Comparison of ENCODE assay signal across 18 mouse cellular contexts in genomic region chr17:80638121-80638520, GRCm38 (mm10).
DNase-seq lines count a peak whose midpoint lies in the region; ATAC-seq and TF ChIP-seq lines count a peak whose summit lies in the region.
"Had no signal": no experiment of that assay in that cellular context is flagged by ENCODE, and none has a peak within 500 bp of the region (broad histone marks: within the 10 kb centered on the region; RNA-seq: fewer than 3 reads in every experiment).

No protein-coding gene starts in this region.

- no peak overlapping the region for H3K4me3 ChIP-seq in heart, embryonic 16.5 days (ENCODE audit: low read length)
- H3K4me3 ChIP-seq in layer of hippocampus, adult 2 months, result no peak overlapping the region
- H3K4me3 ChIP-seq in midbrain, embryonic 13.5 days (replicated peaks), result no peak overlapping the region
- H3K4me3 ChIP-seq in midbrain, embryonic 11.5 days (ENCODE audit: low read depth, low read length), result no peak overlapping the region
- H3K4me3 ChIP-seq: limb, embryonic 10.5 days; neural tube, embryonic 13.5 days had no signal

- 0 out of 2 replicates have a peak overlapping the region, but pooled peaks have one; percentile 25 for H3K27ac ChIP-seq in heart, embryonic 16.5 days (ENCODE audit: low read length)
- peak overlapping the region; percentile 48 for H3K27ac ChIP-seq in layer of hippocampus, adult 2 months
- peak overlapping the region; percentile 39; the same call in 1 of the 2 replicates for H3K27ac ChIP-seq in midbrain, embryonic 13.5 days
- H3K27ac ChIP-seq in midbrain, embryonic 11.5 days (ENCODE audit: low read depth, low read length), result no peak overlapping the region
- H3K27ac ChIP-seq: limb, embryonic 10.5 days had no signal

- no peak overlapping the region for H3K9ac ChIP-seq in heart, embryonic 16.5 days (ENCODE audit: low read length)
- no peak overlapping the region for H3K9ac ChIP-seq in midbrain, embryonic 13.5 days (replicated peaks)
- no peak overlapping the region for H3K9ac ChIP-seq in midbrain, embryonic 11.5 days (ENCODE audit: low read length)
- H3K9ac ChIP-seq: neural tube, embryonic 13.5 days had no signal

- no peaks in the 10 kb centered on the region for H3K4me1 ChIP-seq in heart, embryonic 16.5 days (ENCODE audit: control insufficient read depth, insufficient read depth, low read length)
- 0 out of 2 replicates have a peak, but pooled peaks cover 5% of the 10 kb centered on the region for H3K4me1 ChIP-seq in midbrain, embryonic 13.5 days (replicated peaks)
- no peaks in the 10 kb centered on the region for H3K4me1 ChIP-seq in midbrain, embryonic 11.5 days (ENCODE audit: control insufficient read depth, insufficient read depth, low read length)
- H3K4me1 ChIP-seq: limb, embryonic 10.5 days; neural tube, embryonic 13.5 days had no signal

- no peaks in the 10 kb centered on the region for H3K27me3 ChIP-seq in heart, embryonic 16.5 days (ENCODE audit: control insufficient read depth, insufficient read depth, low read length)
- H3K27me3 ChIP-seq in midbrain, embryonic 13.5 days, result no peaks in the 10 kb centered on the region
- H3K27me3 ChIP-seq in midbrain, embryonic 11.5 days (ENCODE audit: control insufficient read depth, insufficient read depth, low read length), result no peaks in the 10 kb centered on the region
- H3K27me3 ChIP-seq: neural tube, embryonic 13.5 days had no signal

- TF ChIP-seq CTCF in layer of hippocampus, adult 2 months (conservative IDR thresholded peaks at IDR 0.05), result no peak

- DNase-seq in heart, adult 18-20 months, result no peak
- DNase-seq in layer of hippocampus, adult 2 months (ENCODE audit: low spot score in 2 of 2), result no peak
- no peak for DNase-seq in layer of hippocampus, postnatal 14 days (ENCODE audit: low spot score in 2 of 2)
- no peak for DNase-seq in midbrain, embryonic 11.5 days (ENCODE audit: low spot score, missing footprints)
- DNase-seq in adrenal gland, postnatal 25 days, result no peak
- DNase-seq: adrenal gland, adult 2 months; cerebellum, adult 9-11 months; kidney, adult 9 months; layer of hippocampus, adult 9-11 months; spleen, adult 18-20 months; thymus, adult 18-20 months; thymus, postnatal 4 days had no signal

- no peaks in the 10 kb centered on the region for H3K9me3 ChIP-seq in heart, embryonic 16.5 days (replicated peaks; ENCODE audit: control insufficient read depth, low read length)
- no peaks in the 10 kb centered on the region for H3K9me3 ChIP-seq in midbrain, embryonic 13.5 days
- no peaks in the 10 kb centered on the region for H3K9me3 ChIP-seq in midbrain, embryonic 11.5 days (ENCODE audit: control insufficient read depth, low read length)
- H3K9me3 ChIP-seq: limb, embryonic 10.5 days; neural tube, embryonic 13.5 days had no signal

- H3K4me2 ChIP-seq in heart, embryonic 16.5 days (ENCODE audit: low read depth, low read length), result no peak overlapping the region
- no peak overlapping the region for H3K4me2 ChIP-seq in midbrain, embryonic 13.5 days (replicated peaks)
- no peak overlapping the region for H3K4me2 ChIP-seq in midbrain, embryonic 11.5 days
- H3K4me2 ChIP-seq: neural tube, embryonic 13.5 days had no signal

- peaks cover 31% of the 10 kb centered on the region for H3K36me3 ChIP-seq in heart, embryonic 16.5 days (ENCODE audit: control insufficient read depth, insufficient read depth)
- H3K36me3 ChIP-seq in midbrain, embryonic 13.5 days, result peaks cover 32% of the 10 kb centered on the region
- peaks cover 5% of the 10 kb centered on the region; the same call in 1 of the 2 replicates for H3K36me3 ChIP-seq in midbrain, embryonic 11.5 days (ENCODE audit: control insufficient read depth, insufficient read depth, low read length)

- 51% methylated on average over 8 of the region's 8 CpGs for WGBS in heart, embryonic 16.5 days
- 69% methylated on average over 8 of the region's 8 CpGs for WGBS in midbrain, embryonic 13.5 days
- WGBS in midbrain, embryonic 11.5 days, result 80% methylated on average over 8 of the region's 8 CpGs

- no peak for ATAC-seq in heart, embryonic 16.5 days (replicated peaks; ENCODE audit: extremely low read depth, insufficient read depth, low FRiP score)
- no peak for ATAC-seq in midbrain, embryonic 13.5 days
- no peak for ATAC-seq in midbrain, embryonic 11.5 days (ENCODE audit: low FRiP score)
- ATAC-seq: forebrain, embryonic 14.5 days; inflammation-experienced regulatory T-cells, adult 6 months had no signal
